Mouse (Mus musculus) CH12.LX (cell line): ENCODE data around the gene Slc2a8. TPM values are rescaled to one million over a fixed set of nuclear protein-coding genes. Genes with fewer than 3 reads are reported as not detected.

Experiments used
- DNase-seq: peaks from one replicate; pipeline ENCODE4 v3.0.0-alpha.2; 2013; ENCODE audit errors: extremely low read depth
- H3K27ac ChIP-seq: 2 replicates; pipeline ENCODE4 v1.5.1; 2012; ENCODE audit warnings: low read depth, mild to moderate bottlenecking, control low read depth, moderate library complexity; ENCODE audit not compliant: insufficient read depth
- H3K27me3 ChIP-seq: replicated peaks from 2 replicates; pipeline ENCODE3; 2012; ENCODE audit warnings: inconsistent platforms
- H3K36me3 ChIP-seq, 2 experiments: replicated peaks in 1 of 2; 2 replicates each; pipeline versions ENCODE3 to v1.6.1; 2012; ENCODE audit warnings: inconsistent platforms in 1 of 2, low read length in 1 of 2, mild to moderate bottlenecking in 1 of 2, mixed read lengths in 1 of 2, moderate library complexity in 1 of 2; ENCODE audit not compliant: control insufficient read depth in 1 of 2, insufficient read depth in 1 of 2
- H3K4me1 ChIP-seq, 2 experiments: 2 replicates each; pipeline ENCODE4 v1.6.1; 2012; ENCODE audit warnings: inconsistent platforms in 1 of 2, moderate library complexity in 1 of 2; ENCODE audit not compliant: insufficient read depth in 2 of 2, control insufficient read depth in 1 of 2
- H3K4me2 ChIP-seq: 2 replicates; pipeline ENCODE4 v1.6.1; 2012; ENCODE audit warnings: low read depth, mild to moderate bottlenecking, control low read depth; ENCODE audit not compliant: poor library complexity, insufficient read depth, severe bottlenecking
- H3K4me3 ChIP-seq, 3 experiments: fragments of 150-350 bp in 1 of 3; sonication (generic) in 1 of 3; replicated peaks in 1 of 3; 2 replicates each; pipeline versions ENCODE3 to v1.5.1; 2011 to 2012; ENCODE audit warnings: low read depth in 2 of 3, low read length in 2 of 3, mild to moderate bottlenecking in 2 of 3, moderate library complexity in 2 of 3, control low read depth in 1 of 3, improper control_type of control experiment in 1 of 3, inconsistent platforms in 1 of 3, mixed read lengths in 1 of 3; ENCODE audit not compliant: poor library complexity in 1 of 3
- H3K79me2 ChIP-seq: replicated peaks from 2 replicates; pipeline ENCODE4 v1.6.1; 2012; ENCODE audit warnings: mild to moderate bottlenecking, moderate library complexity; ENCODE audit not compliant: control insufficient read depth, poor library complexity, insufficient read depth, severe bottlenecking; ENCODE audit errors: extremely low read depth
- H3K9ac ChIP-seq: 2 replicates; pipeline ENCODE4 v1.6.1; 2012; ENCODE audit warnings: low read depth, mild to moderate bottlenecking, control low read depth, moderate library complexity; ENCODE audit not compliant: insufficient read depth
- H3K9me3 ChIP-seq: replicated peaks from 2 replicates; pipeline ENCODE3; 2012; ENCODE audit warnings: low read length, inconsistent platforms, mixed read lengths
- BHLHE40 ChIP-seq: IDR thresholded peaks from 2 replicates; pipeline ENCODE4 v1.6.1; 2011; ENCODE audit warnings: mild to moderate bottlenecking, low read depth, low read length, improper control_type of control experiment
- EP300 ChIP-seq: IDR thresholded peaks from 2 replicates; pipeline ENCODE4 v1.6.1; 2011; ENCODE audit warnings: low read length, improper control_type of control experiment
- GABPA ChIP-seq: IDR thresholded peaks from 2 replicates; pipeline ENCODE4 v1.6.1; 2012; ENCODE audit warnings: low read depth, low read length, improper control_type of control experiment, inconsistent platforms; ENCODE audit not compliant: insufficient replicate concordance
- IRF4 ChIP-seq: IDR thresholded peaks from 2 replicates; pipeline ENCODE4 v1.6.1; 2014; ENCODE audit warnings: low read depth, mild to moderate bottlenecking, inconsistent platforms, low read length, improper control_type of control experiment
- JUN ChIP-seq: IDR thresholded peaks from 2 replicates; pipeline ENCODE4 v1.6.1; 2011; ENCODE audit warnings: low read depth, mild to moderate bottlenecking, low read length, improper control_type of control experiment, moderate library complexity; ENCODE audit not compliant: insufficient read depth
- JUND ChIP-seq: conservative IDR thresholded peaks from 2 replicates; pipeline ENCODE4 v1.6.1; 2011; ENCODE audit warnings: low read depth, low read length, improper control_type of control experiment
- KAT2A ChIP-seq: IDR thresholded peaks from 2 replicates; pipeline ENCODE4 v1.6.1; 2012; ENCODE audit warnings: low read length, improper control_type of control experiment, inconsistent platforms; ENCODE audit not compliant: insufficient replicate concordance
- MAFK ChIP-seq: IDR thresholded peaks from 2 replicates; pipeline ENCODE4 v1.6.1; 2011; ENCODE audit warnings: low read length, improper control_type of control experiment; ENCODE audit not compliant: insufficient replicate concordance
- MAX ChIP-seq: IDR thresholded peaks from 2 replicates; pipeline ENCODE4 v1.6.1; 2011; ENCODE audit warnings: low read length, improper control_type of control experiment
- MEF2A ChIP-seq: IDR thresholded peaks from 2 replicates; pipeline ENCODE4 v1.6.1; 2014; ENCODE audit warnings: low read depth, mild to moderate bottlenecking, inconsistent platforms, low read length, improper control_type of control experiment, borderline replicate concordance
- MXI1 ChIP-seq: IDR thresholded peaks from 2 replicates; pipeline ENCODE4 v1.6.1; 2011; ENCODE audit warnings: mild to moderate bottlenecking, low read depth, low read length, improper control_type of control experiment
- MYC ChIP-seq: IDR thresholded peaks from 2 replicates; pipeline ENCODE4 v1.6.1; 2011; ENCODE audit warnings: low read depth, mild to moderate bottlenecking, improper control_type of control experiment, low read length
- RAD21 ChIP-seq: IDR thresholded peaks from 2 replicates; pipeline ENCODE4 v1.6.1; 2011; ENCODE audit warnings: low read depth, mild to moderate bottlenecking, low read length, improper control_type of control experiment, moderate library complexity
- SIN3A ChIP-seq: IDR thresholded peaks from 2 replicates; pipeline ENCODE4 v1.6.1; 2012; ENCODE audit warnings: low read length, improper control_type of control experiment, inconsistent platforms
- ZKSCAN1 ChIP-seq: IDR thresholded peaks from 2 replicates; pipeline ENCODE4 v1.6.1; 2012; ENCODE audit warnings: low read depth, inconsistent platforms, low read length, improper control_type of control experiment, borderline replicate concordance
- ZMIZ1 ChIP-seq: IDR thresholded peaks from 2 replicates; pipeline ENCODE4 v1.6.1; 2012; ENCODE audit warnings: low read depth, mild to moderate bottlenecking, inconsistent platforms, low read length, improper control_type of control experiment
- dilution Hi-C: fragments of 300-500 bp; cut with MboI; formaldehyde crosslinking; loops from 2 replicates; pipeline ENCODE4 v1.14.3; 2020; ENCODE audit warnings: low sequenced_read_pairs; ENCODE audit not compliant: extremely low pct_unique_long_range_greater_than_20kb, extremely low pct_ligation_motif_present
- in situ Hi-C: fragments of 300-500 bp; cut with MboI; formaldehyde crosslinking; loops from 3 replicates; pipeline ENCODE4 v1.14.3; 2019; ENCODE audit warnings: low sequenced_read_pairs, low pct_ligation_motif_present, low pct_unique_long_range_greater_than_20kb, mixed read lengths
- polyA plus RNA-seq: library from polyadenylated mRNA; unstranded; fragments of >175 nt; gene quantifications from 2 replicates; pipeline ENCODE4 v1.2.1, GENCODE M21; 2012; ENCODE audit warnings: low read depth; ENCODE audit not compliant: insufficient read length
- total RNA-seq, 2 experiments: library from RNA; depleted of rRNA; stranded (reverse); fragments of 300-350 nt in 1 of 2; fragments of >200 nt in 1 of 2; gene quantifications; 2 replicates each; pipeline ENCODE4 v1.2.3; 2012 to 2014

The Slc2a8 gene
- total and polyA plus RNA-seq, 3 experiments, result 1.1 to 5.6 (median 1.3) TPM

DNA sequence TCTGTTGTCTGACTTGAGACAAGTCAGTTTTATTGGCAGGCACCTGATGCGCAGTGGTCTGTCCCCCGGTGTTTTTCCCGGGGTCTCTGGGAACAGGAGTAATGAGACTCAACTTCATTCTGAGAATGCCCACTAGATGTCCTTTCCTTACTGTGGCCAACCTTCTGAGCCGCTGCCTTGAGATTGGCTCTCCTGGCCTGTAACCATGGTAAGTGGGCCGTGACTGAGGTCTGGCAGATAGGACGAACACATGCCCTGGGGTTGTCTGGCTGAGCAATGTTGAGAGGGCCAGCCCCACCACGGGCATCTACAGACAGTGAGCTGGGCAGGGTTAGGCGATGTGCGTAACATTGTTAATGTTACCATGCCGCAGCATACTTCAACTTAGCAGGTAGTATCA, 42.7 kb upstream of the Slc2a8 start:
- no peak for DNase-seq
- Histone ChIP-seq H3K79me2 (no peaks in the 10 kb centered on the region), H3K4me1 (peaks cover 4 to 8% of the 10 kb centered on the region in 2 experiments; a peak in 3 of 4 replicates), H3K27me3 (peaks cover 44% of the 10 kb centered on the region), H3K4me3 (no peak overlapping the region), H3K4me2 (no peak overlapping the region), H3K36me3 (no peaks in the 10 kb centered on the region), H3K9me3 (no peaks in the 10 kb centered on the region), H3K9ac (no peak overlapping the region), H3K27ac (no peak overlapping the region)
- dilution Hi-C loops (no loop called here), in situ Hi-C loops (no loop called here)
- TF ChIP-seq BHLHE40 (no peak), JUND (no peak), KAT2A (no peak), MEF2A (no peak)

DNA sequence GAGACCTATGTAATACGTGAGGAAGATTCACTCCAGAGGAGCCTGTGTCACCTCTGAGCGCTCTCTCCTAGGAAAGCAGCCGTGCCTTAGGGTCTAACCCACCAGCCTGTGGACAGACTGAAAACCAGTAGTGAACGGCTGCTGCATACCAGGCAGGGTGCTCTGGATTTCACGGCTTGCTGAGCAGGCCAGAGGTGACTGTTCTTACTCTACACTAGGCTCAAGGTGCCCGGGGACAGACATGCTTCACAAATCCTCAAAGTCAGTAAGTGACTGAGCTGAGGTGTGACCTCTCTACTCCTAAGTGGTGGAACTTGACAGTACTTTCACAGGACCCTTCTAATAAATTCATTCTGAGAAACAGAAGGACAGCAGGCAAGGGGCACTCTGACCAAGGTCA, 41.0 kb upstream of the Slc2a8 start:
- H3K9ac ChIP-seq, result no peak overlapping the region
- peaks cover 4 to 8% of the 10 kb centered on the region in 2 experiments; a peak in 3 of 4 replicates for H3K4me1 ChIP-seq
- H3K36me3 ChIP-seq, result no peaks in the 10 kb centered on the region
- no peak overlapping the region for H3K4me2 ChIP-seq
- no peaks in the 10 kb centered on the region for H3K79me2 ChIP-seq
- H3K9me3 ChIP-seq, result no peaks in the 10 kb centered on the region
- no peak overlapping the region for H3K4me3 ChIP-seq
- H3K27me3 ChIP-seq, result peaks cover 54% of the 10 kb centered on the region
- dilution Hi-C loops (no loop called here), in situ Hi-C loops (no loop called here)
- DNase-seq, result no peak
- TF ChIP-seq ZKSCAN1, result no peak
- TF ChIP-seq MAX, result no peak
- TF ChIP-seq ZMIZ1, result no peak
- no peak for TF ChIP-seq IRF4
- TF ChIP-seq BHLHE40, result no peak
- TF ChIP-seq MYC, result no peak
- TF ChIP-seq GABPA, result no peak
- TF ChIP-seq EP300, result no peak
- no peak for TF ChIP-seq JUN
- TF ChIP-seq RAD21, result no peak
- H3K27ac ChIP-seq, result no peak overlapping the region

DNA sequence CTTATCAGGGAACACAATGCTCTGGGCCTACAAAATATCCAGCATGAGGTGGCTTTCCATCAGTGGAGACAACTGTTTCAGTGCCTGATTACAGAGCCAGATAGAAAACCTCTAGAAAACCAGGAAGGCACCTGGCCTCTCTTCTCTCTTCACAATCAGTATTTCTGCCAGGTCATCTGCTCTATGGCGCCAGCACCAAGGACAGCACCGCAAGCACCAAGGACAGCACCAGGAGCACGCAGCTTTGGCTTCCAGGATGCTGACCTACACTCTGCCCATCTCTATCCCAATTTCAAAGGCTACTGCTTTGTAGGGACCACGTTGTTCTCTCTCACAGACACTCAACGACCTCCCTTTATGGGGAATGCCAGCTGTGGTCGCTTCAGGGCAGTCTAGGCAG, 36.1 kb upstream of the Slc2a8 start:
- no peak overlapping the region for H3K4me3 ChIP-seq
- H3K9ac ChIP-seq, result no peak overlapping the region
- H3K79me2 ChIP-seq, result no peaks in the 10 kb centered on the region
- DNase-seq, result peak; percentile 34
- H3K4me1 ChIP-seq, result no peaks in the 10 kb centered on the region
- H3K4me2 ChIP-seq, result no peak overlapping the region
- dilution Hi-C loops (no loop called here), in situ Hi-C loops (no loop called here)
- no peak overlapping the region for H3K27ac ChIP-seq
- TF ChIP-seq MAFK (no peak), SIN3A (peak; percentile 98), MXI1 (peak; percentile 97)
- H3K36me3 ChIP-seq, result no peaks in the 10 kb centered on the region
- peaks cover 3% of the 10 kb centered on the region for H3K9me3 ChIP-seq
- H3K27me3 ChIP-seq, result peaks cover 82% of the 10 kb centered on the region
